Mouse (Mus musculus): ENCODE measurements around the gene Fam227a. TPM values are rescaled to one million over a fixed set of nuclear protein-coding genes. Genes with fewer than 3 reads are reported as not detected.

Gene Fam227a
- polyA plus RNA-seq, 1 experiment: 0.74 TPM

GRCm38 (mm10) chr15:79641135-79641817 lies 17.5 kb downstream of the Fam227a start:
- no peak overlapping the region for H3ac ChIP-seq (ENCODE audit: control insufficient read depth, insufficient read length)
- H3K4me2 ChIP-seq (ENCODE audit: low read depth): no peak overlapping the region
- H3K79me2 ChIP-seq (ENCODE audit: control insufficient read depth, insufficient read depth): no peaks in the 10 kb centered on the region
- peaks cover 5% of the 10 kb centered on the region for H3K27me3 ChIP-seq (ENCODE audit: control insufficient read depth, insufficient read depth, insufficient read length)
- H3K4me3 ChIP-seq: no peak overlapping the region
- H3K36me3 ChIP-seq (ENCODE audit: control insufficient read depth, insufficient read depth): no peaks in the 10 kb centered on the region
- TF ChIP-seq TCF3 (IDR thresholded peaks at IDR 0.05; ENCODE audit: insufficient read length, low read depth) (no peak), E2F4 (IDR thresholded peaks at IDR 0.05; ENCODE audit: insufficient read depth) (no peak), CEBPB (IDR thresholded peaks at IDR 0.05; ENCODE audit: insufficient read depth, poor library complexity, severe bottlenecking) (no peak), POLR2A (IDR thresholded peaks at IDR 0.05; ENCODE audit: insufficient read length, low read depth) (no peak), SRF (IDR thresholded peaks at IDR 0.05; ENCODE audit: control insufficient read depth, insufficient read length, low read depth) (no peak)

DNA sequence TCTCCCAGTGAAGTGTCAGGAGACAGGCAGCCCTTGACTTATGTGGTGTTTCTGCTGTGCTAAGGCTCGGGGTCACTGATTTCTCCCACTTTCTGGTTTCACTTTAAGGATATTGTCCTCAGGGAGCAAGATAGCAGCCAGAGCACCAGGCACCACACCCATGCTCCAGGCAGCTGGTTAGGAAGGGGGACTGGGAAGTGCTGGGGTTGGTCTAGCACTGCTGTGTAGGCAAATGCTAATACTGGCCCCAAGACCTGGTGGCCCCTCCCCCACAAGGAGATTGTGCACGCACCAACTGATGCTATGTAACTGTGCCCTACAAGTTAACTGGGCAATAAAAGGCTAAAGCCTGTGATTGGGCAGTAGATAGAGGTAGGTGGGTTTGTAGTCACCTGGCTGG lies 28.3 kb downstream of the Fam227a start:
- Histone ChIP-seq H3K4me3 (no peak overlapping the region), H3K4me2 (ENCODE audit: low read depth) (no peak overlapping the region), H3K27me3 (ENCODE audit: control insufficient read depth, insufficient read depth, insufficient read length) (peaks cover 17% of the 10 kb centered on the region), H3K79me2 (ENCODE audit: control insufficient read depth, insufficient read depth) (no peaks in the 10 kb centered on the region), H3ac (ENCODE audit: control insufficient read depth, insufficient read length) (no peak overlapping the region), H3K36me3 (ENCODE audit: control insufficient read depth, insufficient read depth) (no peaks in the 10 kb centered on the region)
- TF ChIP-seq SRF (IDR thresholded peaks at IDR 0.05; ENCODE audit: control insufficient read depth, insufficient read length, low read depth) (no peak), CEBPB (IDR thresholded peaks at IDR 0.05; ENCODE audit: insufficient read depth, poor library complexity, severe bottlenecking) (no peak), POLR2AphosphoS2 (IDR thresholded peaks at IDR 0.05; ENCODE audit: insufficient read length, low read depth) (no peak), POLR2A (IDR thresholded peaks at IDR 0.05; ENCODE audit: insufficient read length, low read depth) (no peak), TCF3 (IDR thresholded peaks at IDR 0.05; ENCODE audit: insufficient read length, low read depth) (no peak), TCF12 (IDR thresholded peaks at IDR 0.05; ENCODE audit: insufficient read depth, poor library complexity, severe bottlenecking) (no peak), MYOG (IDR thresholded peaks at IDR 0.05; ENCODE audit: control insufficient read depth in 1 of 3, insufficient read depth in 1 of 3, insufficient read length in 2 of 3, low read depth in 2 of 3) (no peak), REST (IDR thresholded peaks at IDR 0.05; ENCODE audit: insufficient read depth, insufficient read length) (no peak), USF1 (IDR thresholded peaks at IDR 0.05; ENCODE audit: low read depth) (no peak), MYOD1 (IDR thresholded peaks at IDR 0.05; ENCODE audit: control insufficient read depth in 1 of 3, insufficient read length in 2 of 3, low read depth in 2 of 3) (no peak), MAX (IDR thresholded peaks at IDR 0.05; ENCODE audit: low read depth) (no peak), E2F4 (IDR thresholded peaks at IDR 0.05; ENCODE audit: insufficient read depth) (no peak)

DNA sequence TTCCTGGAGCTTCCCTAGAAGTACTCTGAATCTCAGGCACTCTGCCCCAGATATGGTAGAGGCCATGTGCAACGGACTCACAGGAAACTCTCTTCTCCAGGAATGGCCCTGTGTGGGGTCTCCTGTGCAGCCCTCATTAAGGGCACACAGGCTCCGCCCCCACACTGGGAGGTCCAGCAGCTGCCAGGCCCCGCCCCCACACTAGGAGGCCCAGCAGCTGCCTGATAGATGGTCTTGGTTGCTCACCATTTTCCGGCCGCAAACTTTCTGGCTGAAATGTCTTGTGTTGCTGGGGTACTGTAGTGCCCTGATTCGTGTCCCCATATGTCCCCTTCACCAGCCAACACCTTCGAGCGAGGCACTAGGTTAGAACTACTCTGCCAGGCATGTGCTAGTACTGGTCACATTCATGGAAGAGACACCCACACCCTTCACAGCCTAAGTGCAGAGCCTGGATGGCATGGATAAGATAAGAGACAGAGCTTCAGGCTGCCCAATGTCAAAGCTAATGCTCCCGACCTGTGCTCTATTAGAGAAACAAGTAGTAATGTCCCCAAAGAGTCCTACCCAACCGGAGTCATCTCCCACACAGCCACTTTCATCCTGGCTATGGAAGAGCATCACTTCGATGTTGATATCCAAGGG lies 38.9 kb downstream of the Fam227a start:
- Histone ChIP-seq H3K27me3 (ENCODE audit: control insufficient read depth, insufficient read depth, insufficient read length) (peaks cover 4% of the 10 kb centered on the region), H3K4me2 (ENCODE audit: low read depth) (no peak overlapping the region), H3ac (ENCODE audit: control insufficient read depth, insufficient read length) (no peak overlapping the region), H3K79me2 (ENCODE audit: control insufficient read depth, insufficient read depth) (no peaks in the 10 kb centered on the region), H3K36me3 (ENCODE audit: control insufficient read depth, insufficient read depth) (no peaks in the 10 kb centered on the region), H3K4me3 (no peak overlapping the region)
- TF ChIP-seq POLR2AphosphoS2 (IDR thresholded peaks at IDR 0.05; ENCODE audit: insufficient read length, low read depth) (no peak), E2F4 (IDR thresholded peaks at IDR 0.05; ENCODE audit: insufficient read depth) (no peak), TCF3 (IDR thresholded peaks at IDR 0.05; ENCODE audit: insufficient read length, low read depth) (no peak), CEBPB (IDR thresholded peaks at IDR 0.05; ENCODE audit: insufficient read depth, poor library complexity, severe bottlenecking) (no peak), REST (IDR thresholded peaks at IDR 0.05; ENCODE audit: insufficient read depth, insufficient read length) (no peak), TCF12 (IDR thresholded peaks at IDR 0.05; ENCODE audit: insufficient read depth, poor library complexity, severe bottlenecking) (no peak), MYOG (IDR thresholded peaks at IDR 0.05; ENCODE audit: control insufficient read depth in 1 of 3, insufficient read depth in 1 of 3, insufficient read length in 2 of 3, low read depth in 2 of 3) (peak in 1 of 3 experiments; percentile 6), USF1 (IDR thresholded peaks at IDR 0.05; ENCODE audit: low read depth) (no peak)

DNA sequence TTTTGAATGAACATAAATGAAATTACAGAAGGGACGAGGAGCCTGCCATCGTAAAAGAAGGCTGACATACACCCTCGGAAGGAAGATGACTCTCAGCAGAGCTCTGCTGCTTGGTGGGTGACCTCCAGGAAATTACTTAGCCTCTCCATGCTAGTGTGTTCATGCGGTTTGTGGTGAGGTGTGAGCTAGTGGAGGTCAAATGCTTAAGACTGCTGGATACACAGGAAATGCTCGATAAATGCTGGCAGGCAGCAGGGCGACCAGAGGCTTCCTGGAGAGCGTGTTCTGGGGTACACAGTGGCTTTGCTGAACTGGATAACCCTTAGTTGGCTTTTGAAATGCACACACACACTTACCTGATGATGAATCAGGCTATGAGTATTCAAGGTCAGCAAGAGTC lies 40.3 kb downstream of the Fam227a start:
- Histone ChIP-seq H3K27me3 (ENCODE audit: control insufficient read depth, insufficient read depth, insufficient read length) (peaks cover 4% of the 10 kb centered on the region), H3K4me2 (ENCODE audit: low read depth) (no peak overlapping the region), H3ac (ENCODE audit: control insufficient read depth, insufficient read length) (no peak overlapping the region), H3K36me3 (ENCODE audit: control insufficient read depth, insufficient read depth) (no peaks in the 10 kb centered on the region), H3K4me3 (no peak overlapping the region), H3K79me2 (ENCODE audit: control insufficient read depth, insufficient read depth) (no peaks in the 10 kb centered on the region)
- TF ChIP-seq POLR2A (IDR thresholded peaks at IDR 0.05; ENCODE audit: insufficient read length, low read depth): no peak
- TF ChIP-seq POLR2AphosphoS2 (IDR thresholded peaks at IDR 0.05; ENCODE audit: insufficient read length, low read depth): no peak
- TF ChIP-seq CEBPB (IDR thresholded peaks at IDR 0.05; ENCODE audit: insufficient read depth, poor library complexity, severe bottlenecking): no peak
- no peak for TF ChIP-seq SRF (IDR thresholded peaks at IDR 0.05; ENCODE audit: control insufficient read depth, insufficient read length, low read depth)
- TF ChIP-seq TCF3 (IDR thresholded peaks at IDR 0.05; ENCODE audit: insufficient read length, low read depth): no peak
- no peak for TF ChIP-seq REST (IDR thresholded peaks at IDR 0.05; ENCODE audit: insufficient read depth, insufficient read length)
- TF ChIP-seq MYOG (IDR thresholded peaks at IDR 0.05; ENCODE audit: control insufficient read depth in 1 of 3, insufficient read depth in 1 of 3, insufficient read length in 2 of 3, low read depth in 2 of 3): no peak
- no peak for TF ChIP-seq MAX (IDR thresholded peaks at IDR 0.05; ENCODE audit: low read depth)
- TF ChIP-seq E2F4 (IDR thresholded peaks at IDR 0.05; ENCODE audit: insufficient read depth): no peak
- no peak for TF ChIP-seq TCF12 (IDR thresholded peaks at IDR 0.05; ENCODE audit: insufficient read depth, poor library complexity, severe bottlenecking)
- no peak for TF ChIP-seq USF1 (IDR thresholded peaks at IDR 0.05; ENCODE audit: low read depth)
- TF ChIP-seq MYOD1 (IDR thresholded peaks at IDR 0.05; ENCODE audit: control insufficient read depth in 1 of 3, insufficient read length in 2 of 3, low read depth in 2 of 3): no peak
